Mouse (Mus musculus): ENCODE measurements at regions not wholly inside any gene's neighbourhood (a gene's known extent, or its start where the extent isn't known, plus 50 kb on each side); places are given as distances from the start of the nearest gene placed in this dataset.

GRCm38 (mm10) chr15:51286352-51286751, 2598.4 kb upstream of the Gm7489 start:
- H3K4me1 ChIP-seq (replicated peaks; ENCODE audit: control insufficient read depth, insufficient read depth, low read length): no peaks in the 10 kb centered on the region
- no peak overlapping the region for H3K4me3 ChIP-seq (ENCODE audit: control insufficient read depth, insufficient read depth, low read length)
- no peak for DNase-seq
- no peak overlapping the region for H3K27ac ChIP-seq (ENCODE audit: control insufficient read depth, insufficient read depth, low read length)
- WGBS: 89% methylated on average over 3 of the region's 3 CpGs
- TF ChIP-seq POLR2A (IDR thresholded peaks at IDR 0.05; ENCODE audit: control insufficient read depth, extremely low read depth, insufficient read depth, low read length, poor library complexity) (no peak), CTCF (IDR thresholded peaks at IDR 0.05; ENCODE audit: borderline replicate concordance, control insufficient read depth, extremely low read depth, insufficient read depth, low read length, poor library complexity) (no peak)
- no peaks in the 10 kb centered on the region for H3K27me3 ChIP-seq (ENCODE audit: control insufficient read depth, insufficient read depth, low read length)
- no peaks in the 10 kb centered on the region for H3K36me3 ChIP-seq (ENCODE audit: control insufficient read depth, insufficient read depth, low read length)

- H3K27me3 ChIP-seq (ENCODE audit: control insufficient read depth, insufficient read depth, low read length): no peaks in the 10 kb centered on the region
- WGBS: 92% methylated on average over 9 of the region's 9 CpGs
- DNase-seq: no peak
- H3K4me1 ChIP-seq (replicated peaks; ENCODE audit: control insufficient read depth, insufficient read depth, low read length): no peaks in the 10 kb centered on the region
- H3K4me3 ChIP-seq (ENCODE audit: control insufficient read depth, insufficient read depth, low read length): no peak overlapping the region
- TF ChIP-seq CTCF (IDR thresholded peaks at IDR 0.05; ENCODE audit: borderline replicate concordance, control insufficient read depth, extremely low read depth, insufficient read depth, low read length, poor library complexity): no peak
- no peak for TF ChIP-seq POLR2A (IDR thresholded peaks at IDR 0.05; ENCODE audit: control insufficient read depth, extremely low read depth, insufficient read depth, low read length, poor library complexity)
- H3K36me3 ChIP-seq (ENCODE audit: control insufficient read depth, insufficient read depth, low read length): no peaks in the 10 kb centered on the region
- no peak overlapping the region for H3K27ac ChIP-seq (ENCODE audit: control insufficient read depth, insufficient read depth, low read length)
Observed at GRCm38 (mm10) chr15:51288911-51289432, 2595.7 kb upstream of the Gm7489 start.

DNA sequence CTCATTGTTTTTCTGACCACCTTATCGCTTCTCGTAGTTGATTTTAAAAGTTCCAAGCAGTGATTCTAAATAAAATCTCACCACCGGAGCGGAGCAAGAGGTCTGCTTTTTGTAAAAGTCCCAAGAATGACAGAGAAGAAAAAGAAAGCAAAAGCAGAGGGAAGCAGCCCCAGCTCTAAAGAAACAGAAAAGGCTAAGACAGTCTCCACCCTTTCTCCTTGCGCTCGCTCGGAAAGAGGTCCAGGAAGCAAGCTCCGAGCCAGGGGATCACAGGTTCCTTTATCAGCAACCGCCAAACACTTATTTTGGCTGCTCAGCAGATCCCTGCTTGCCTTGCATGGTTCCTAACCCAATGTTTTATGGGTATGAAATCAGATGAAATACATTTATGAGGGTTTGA, 2594.8 kb upstream of the Gm7489 start:
- H3K36me3 ChIP-seq (ENCODE audit: control insufficient read depth, insufficient read depth, low read length): no peaks in the 10 kb centered on the region
- no peak for DNase-seq
- no peaks in the 10 kb centered on the region for H3K27me3 ChIP-seq (ENCODE audit: control insufficient read depth, insufficient read depth, low read length)
- TF ChIP-seq POLR2A (IDR thresholded peaks at IDR 0.05; ENCODE audit: control insufficient read depth, extremely low read depth, insufficient read depth, low read length, poor library complexity) (no peak), CTCF (IDR thresholded peaks at IDR 0.05; ENCODE audit: borderline replicate concordance, control insufficient read depth, extremely low read depth, insufficient read depth, low read length, poor library complexity) (no peak)
- no peak overlapping the region for H3K27ac ChIP-seq (ENCODE audit: control insufficient read depth, insufficient read depth, low read length)
- no peaks in the 10 kb centered on the region for H3K4me1 ChIP-seq (replicated peaks; ENCODE audit: control insufficient read depth, insufficient read depth, low read length)
- no peak overlapping the region for H3K4me3 ChIP-seq (ENCODE audit: control insufficient read depth, insufficient read depth, low read length)
- WGBS: 68% methylated on average over 9 of the region's 9 CpGs

DNA sequence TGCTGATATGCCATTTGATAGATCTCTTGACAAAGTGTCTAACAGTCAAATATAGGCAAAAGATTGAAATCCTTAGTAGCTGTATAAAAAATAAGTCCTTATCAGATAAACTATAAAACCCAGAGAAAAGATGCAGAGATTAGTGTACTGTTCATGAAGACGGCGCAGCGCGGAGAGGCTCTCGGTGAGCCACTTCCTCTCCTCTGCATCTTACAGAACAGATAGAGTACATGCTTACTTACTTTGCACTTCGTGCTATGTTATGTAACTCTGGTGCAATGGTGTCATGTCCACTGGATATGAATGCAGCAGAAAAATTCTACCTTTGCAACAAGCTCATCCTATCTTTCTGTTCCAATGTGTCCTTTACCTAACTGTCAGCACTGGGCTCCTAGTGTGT, 2593.5 kb upstream of the Gm7489 start:
- no peak overlapping the region for H3K4me3 ChIP-seq (ENCODE audit: control insufficient read depth, insufficient read depth, low read length)
- H3K27ac ChIP-seq (ENCODE audit: control insufficient read depth, insufficient read depth, low read length): no peak overlapping the region
- WGBS: 60% methylated on average over 6 of the region's 6 CpGs
- H3K27me3 ChIP-seq (ENCODE audit: control insufficient read depth, insufficient read depth, low read length): no peaks in the 10 kb centered on the region
- no peak for DNase-seq
- H3K36me3 ChIP-seq (ENCODE audit: control insufficient read depth, insufficient read depth, low read length): no peaks in the 10 kb centered on the region
- TF ChIP-seq CTCF (IDR thresholded peaks at IDR 0.05; ENCODE audit: borderline replicate concordance, control insufficient read depth, extremely low read depth, insufficient read depth, low read length, poor library complexity) (no peak), POLR2A (IDR thresholded peaks at IDR 0.05; ENCODE audit: control insufficient read depth, extremely low read depth, insufficient read depth, low read length, poor library complexity) (no peak)
- no peaks in the 10 kb centered on the region for H3K4me1 ChIP-seq (replicated peaks; ENCODE audit: control insufficient read depth, insufficient read depth, low read length)

GRCm38 (mm10) chr15:51296841-51297240, 2587.9 kb upstream of the Gm7489 start:
- no peak for TF ChIP-seq CTCF (IDR thresholded peaks at IDR 0.05; ENCODE audit: borderline replicate concordance, control insufficient read depth, extremely low read depth, insufficient read depth, low read length, poor library complexity)
- no peak for TF ChIP-seq POLR2A (IDR thresholded peaks at IDR 0.05; ENCODE audit: control insufficient read depth, extremely low read depth, insufficient read depth, low read length, poor library complexity)
- no peaks in the 10 kb centered on the region for H3K36me3 ChIP-seq (ENCODE audit: control insufficient read depth, insufficient read depth, low read length)
- H3K27ac ChIP-seq (ENCODE audit: control insufficient read depth, insufficient read depth, low read length): no peak overlapping the region
- H3K4me3 ChIP-seq (ENCODE audit: control insufficient read depth, insufficient read depth, low read length): no peak overlapping the region
- no peak for DNase-seq
- no peaks in the 10 kb centered on the region for H3K4me1 ChIP-seq (replicated peaks; ENCODE audit: control insufficient read depth, insufficient read depth, low read length)
- H3K27me3 ChIP-seq (ENCODE audit: control insufficient read depth, insufficient read depth, low read length): no peaks in the 10 kb centered on the region

GRCm38 (mm10) chr15:51318072-51318471, 2566.6 kb upstream of the Gm7489 start:
- Histone ChIP-seq H3K27me3 (ENCODE audit: control insufficient read depth, insufficient read depth, low read length) (no peaks in the 10 kb centered on the region), H3K4me3 (ENCODE audit: control insufficient read depth, insufficient read depth, low read length) (no peak overlapping the region), H3K27ac (ENCODE audit: control insufficient read depth, insufficient read depth, low read length) (no peak overlapping the region), H3K4me1 (replicated peaks; ENCODE audit: control insufficient read depth, insufficient read depth, low read length) (no peaks in the 10 kb centered on the region), H3K36me3 (ENCODE audit: control insufficient read depth, insufficient read depth, low read length) (no peaks in the 10 kb centered on the region)
- 87% methylated on average over 1 of the region's 1 CpGs for WGBS
- no peak for DNase-seq
- TF ChIP-seq POLR2A (IDR thresholded peaks at IDR 0.05; ENCODE audit: control insufficient read depth, extremely low read depth, insufficient read depth, low read length, poor library complexity): no peak
- no peak for TF ChIP-seq CTCF (IDR thresholded peaks at IDR 0.05; ENCODE audit: borderline replicate concordance, control insufficient read depth, extremely low read depth, insufficient read depth, low read length, poor library complexity)

GRCm38 (mm10) chr15:51318760-51319159, 2565.9 kb upstream of the Gm7489 start:
- Histone ChIP-seq H3K27ac (ENCODE audit: control insufficient read depth, insufficient read depth, low read length) (no peak overlapping the region), H3K4me1 (replicated peaks; ENCODE audit: control insufficient read depth, insufficient read depth, low read length) (no peaks in the 10 kb centered on the region), H3K4me3 (ENCODE audit: control insufficient read depth, insufficient read depth, low read length) (no peak overlapping the region), H3K27me3 (ENCODE audit: control insufficient read depth, insufficient read depth, low read length) (no peaks in the 10 kb centered on the region), H3K36me3 (ENCODE audit: control insufficient read depth, insufficient read depth, low read length) (no peaks in the 10 kb centered on the region)
- no peak for TF ChIP-seq CTCF (IDR thresholded peaks at IDR 0.05; ENCODE audit: borderline replicate concordance, control insufficient read depth, extremely low read depth, insufficient read depth, low read length, poor library complexity)
- no peak for TF ChIP-seq POLR2A (IDR thresholded peaks at IDR 0.05; ENCODE audit: control insufficient read depth, extremely low read depth, insufficient read depth, low read length, poor library complexity)
- no peak for DNase-seq
- 90% methylated on average over 2 of the region's 2 CpGs for WGBS

All from thymus, adult 2 months (tissue).